Mouse (Mus musculus) hindbrain, embryonic 10.5 days (tissue): Measurements from ENCODE around the gene Cdk20. TPM values are rescaled to one million over a fixed set of nuclear protein-coding genes. Genes with fewer than 3 reads are reported as not detected.

ENCODE experiments used
- DNase-seq: peaks from one replicate; pipeline ENCODE4 v3.0.0-alpha.2; 2017; ENCODE audit warnings: low spot score
- H3K27ac ChIP-seq: fragments of 300-500 bp; sonication (generic); 2 replicates; pipeline ENCODE4 v1.5.1; 2016; ENCODE audit warnings: mild to moderate bottlenecking, moderate library complexity
- H3K27me3 ChIP-seq: fragments of 300-500 bp; sonication (generic); 2 replicates; pipeline ENCODE4 v1.6.1; 2016; ENCODE audit warnings: mild to moderate bottlenecking; ENCODE audit not compliant: poor library complexity, insufficient read depth, severe bottlenecking
- H3K36me3 ChIP-seq: fragments of 300-500 bp; sonication (generic); 2 replicates; pipeline ENCODE4 v1.6.1; 2016; ENCODE audit warnings: mild to moderate bottlenecking, moderate library complexity
- H3K4me1 ChIP-seq: fragments of 300-500 bp; sonication (generic); replicated peaks from 2 replicates; pipeline ENCODE4 v1.6.1; 2016; ENCODE audit warnings: mild to moderate bottlenecking
- H3K4me3 ChIP-seq: fragments of 300-500 bp; sonication (generic); 2 replicates; pipeline ENCODE4 v1.5.1; 2016; ENCODE audit warnings: mild to moderate bottlenecking, moderate library complexity
- H3K9me3 ChIP-seq: fragments of 300-500 bp; sonication (generic); 2 replicates; pipeline ENCODE4 v1.6.1; 2016; ENCODE audit warnings: mild to moderate bottlenecking, moderate library complexity
- WGBS: fragments of 180-500 bp; shearing (Covaris S2); methylation state at CpG from one replicate; pipeline ENCODE4 v1.1.7; 2016; 5-methylcytosine and 5-hydroxymethylcytosine counted together
- polyA plus RNA-seq: library from polyadenylated mRNA; unstranded; fragments of >200 nt; fragmentation: Nextera tagmentation; extraction: Ambion mirVana; gene quantifications from 2 replicates; pipeline ENCODE4 v1.2.1, GENCODE M21; 2016

Cdk20 gene
- polyA plus RNA-seq, 1 experiment from 2014 or later, result 10.6 TPM

DNA sequence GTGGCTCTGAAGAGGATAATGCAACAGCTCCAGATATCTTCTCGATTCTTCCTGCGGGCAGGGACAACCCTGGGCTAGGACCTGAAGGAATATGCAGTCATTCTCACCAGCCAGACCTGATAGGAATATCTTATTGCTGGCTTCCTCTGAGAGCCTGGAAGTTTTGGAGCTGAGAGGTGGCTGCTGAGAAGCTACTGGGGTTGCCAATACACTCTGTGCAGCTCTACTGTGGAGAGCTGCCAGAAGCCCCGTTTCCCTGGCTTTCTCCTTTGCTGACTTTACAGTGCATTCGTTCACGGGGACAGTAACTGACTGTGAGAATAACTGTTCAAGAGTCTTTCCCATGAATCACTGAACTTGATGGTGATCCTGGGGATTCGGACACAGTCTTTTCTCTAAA, 26.6 kb upstream of the Cdk20 start:
- 84% methylated on average over 6 of the region's 6 CpGs for WGBS
- DNase-seq, result no peak
- Histone ChIP-seq H3K27ac (no peak overlapping the region), H3K4me1 (0 out of 2 replicates have a peak, but pooled peaks cover 2% of the 10 kb centered on the region), H3K27me3 (no peaks in the 10 kb centered on the region), H3K36me3 (no peaks in the 10 kb centered on the region), H3K4me3 (no peak overlapping the region), H3K9me3 (no peaks in the 10 kb centered on the region)

- no peak overlapping the region for H3K27ac ChIP-seq
- H3K36me3 ChIP-seq, result no peaks in the 10 kb centered on the region
- H3K9me3 ChIP-seq, result no peaks in the 10 kb centered on the region
- no peak overlapping the region for H3K4me3 ChIP-seq
- no peaks in the 10 kb centered on the region for H3K27me3 ChIP-seq
- 91% methylated on average over 5 of the region's 5 CpGs for WGBS
- no peaks in the 10 kb centered on the region for H3K4me1 ChIP-seq
- DNase-seq, result no peak
Observed at GRCm38 (mm10) chr13:64407992-64408391, 24.1 kb upstream of the Cdk20 start.

DNA sequence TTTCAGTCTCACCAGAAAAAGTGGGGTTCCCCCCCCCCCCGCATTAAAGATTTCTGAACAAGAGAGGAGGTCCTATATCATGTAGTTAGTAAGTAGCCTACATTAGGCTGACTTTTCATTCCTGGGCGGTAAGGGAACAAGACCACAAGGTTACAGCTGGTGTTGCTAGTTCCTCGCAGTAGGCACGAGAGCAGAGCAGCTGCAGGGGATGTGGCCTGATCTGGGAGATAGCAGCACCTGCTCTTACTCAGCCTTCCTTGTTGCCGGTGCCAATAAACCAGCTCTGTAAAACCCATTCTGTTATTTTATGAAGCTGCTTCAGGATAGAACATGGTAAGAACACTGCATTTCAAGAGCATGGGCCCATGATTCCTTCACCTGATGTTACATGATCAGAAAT, 21.5 kb upstream of the Cdk20 start:
- no peak for DNase-seq
- Histone ChIP-seq H3K4me3 (no peak overlapping the region), H3K27me3 (no peaks in the 10 kb centered on the region), H3K4me1 (no peaks in the 10 kb centered on the region), H3K9me3 (no peaks in the 10 kb centered on the region), H3K36me3 (no peaks in the 10 kb centered on the region), H3K27ac (no peak overlapping the region)
- WGBS, result 84% methylated on average over 5 of the region's 5 CpGs

DNA sequence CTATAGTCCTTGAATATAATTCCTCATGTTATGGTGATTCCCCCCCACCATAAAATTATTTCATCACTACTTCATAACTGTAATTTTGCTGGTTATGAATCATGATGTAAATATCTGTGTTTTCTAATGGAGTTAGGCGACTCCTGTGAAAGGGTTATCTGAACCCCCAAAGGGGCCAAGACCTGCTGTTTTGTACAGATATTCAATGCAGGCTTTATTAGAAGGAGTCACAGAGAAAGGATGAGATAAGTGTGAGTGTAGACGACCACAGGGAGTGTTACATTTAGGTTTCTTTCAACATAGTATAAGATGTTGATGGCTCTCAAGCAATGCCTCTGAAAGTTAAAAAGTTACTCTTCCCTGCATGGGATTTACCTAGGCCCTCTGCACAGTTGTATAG, 20.8 kb upstream of the Cdk20 start:
- no peaks in the 10 kb centered on the region for H3K9me3 ChIP-seq
- no peaks in the 10 kb centered on the region for H3K4me1 ChIP-seq
- 82% methylated on average over 2 of the region's 2 CpGs for WGBS
- DNase-seq, result no peak
- no peak overlapping the region for H3K27ac ChIP-seq
- no peaks in the 10 kb centered on the region for H3K36me3 ChIP-seq
- no peaks in the 10 kb centered on the region for H3K27me3 ChIP-seq
- no peak overlapping the region for H3K4me3 ChIP-seq

DNA sequence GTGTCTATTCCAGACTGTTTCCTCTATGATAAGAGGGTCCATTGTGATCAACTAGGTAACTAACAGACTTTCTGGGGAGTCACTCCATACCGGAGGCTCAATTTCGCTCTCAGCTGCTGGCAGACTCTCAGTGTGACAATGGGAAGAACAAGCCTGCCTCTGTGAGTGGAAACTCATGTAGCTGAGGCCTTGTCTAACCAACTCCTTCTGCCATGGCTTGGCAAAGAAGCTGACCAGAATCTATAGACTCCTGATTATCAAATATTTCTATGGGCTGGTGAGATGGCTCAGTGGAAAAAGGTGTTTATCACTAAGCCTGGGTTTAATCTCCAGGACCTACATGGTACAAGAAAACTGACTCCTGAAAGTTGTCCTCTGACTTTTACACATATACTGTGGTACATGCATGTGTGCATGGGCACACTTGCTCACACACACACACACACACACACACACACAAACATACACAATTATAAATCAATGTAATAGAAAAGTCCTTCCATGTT, 19.3 kb upstream of the Cdk20 start:
- 82% methylated on average over 2 of the region's 2 CpGs for WGBS

DNA sequence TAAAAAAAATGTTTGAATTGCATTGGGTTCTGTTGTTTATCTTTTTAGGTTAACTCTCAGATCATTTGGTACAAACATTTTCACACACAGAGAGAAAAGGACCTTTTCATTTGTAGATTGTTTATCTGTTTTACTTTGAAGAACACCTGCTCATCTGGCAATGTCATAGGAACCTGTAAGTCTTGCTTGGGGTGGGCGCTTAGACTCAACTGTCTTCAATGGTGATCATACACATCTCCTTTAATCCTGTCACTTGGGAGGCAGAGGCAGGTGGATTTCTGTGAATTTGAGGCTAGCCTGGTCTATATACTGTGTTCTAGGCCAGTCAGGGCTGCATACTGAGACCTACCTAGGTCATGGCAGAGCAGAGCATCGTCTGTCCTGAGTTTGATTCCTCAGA, 16.5 kb upstream of the Cdk20 start:
- DNase-seq, result no peak
- no peaks in the 10 kb centered on the region for H3K36me3 ChIP-seq
- WGBS, result 87% methylated on average over 2 of the region's 2 CpGs
- H3K9me3 ChIP-seq, result no peaks in the 10 kb centered on the region
- no peak overlapping the region for H3K27ac ChIP-seq
- no peaks in the 10 kb centered on the region for H3K4me1 ChIP-seq
- H3K27me3 ChIP-seq, result no peaks in the 10 kb centered on the region
- H3K4me3 ChIP-seq, result no peak overlapping the region

More for the DNA sequence above, 19.3 kb upstream of the Cdk20 start:
- no peak overlapping the region for H3K4me3 ChIP-seq
- no peaks in the 10 kb centered on the region for H3K36me3 ChIP-seq
- no peak overlapping the region for H3K27ac ChIP-seq
- no peak for DNase-seq
- no peaks in the 10 kb centered on the region for H3K4me1 ChIP-seq
- no peaks in the 10 kb centered on the region for H3K27me3 ChIP-seq
- H3K9me3 ChIP-seq, result no peaks in the 10 kb centered on the region

DNA sequence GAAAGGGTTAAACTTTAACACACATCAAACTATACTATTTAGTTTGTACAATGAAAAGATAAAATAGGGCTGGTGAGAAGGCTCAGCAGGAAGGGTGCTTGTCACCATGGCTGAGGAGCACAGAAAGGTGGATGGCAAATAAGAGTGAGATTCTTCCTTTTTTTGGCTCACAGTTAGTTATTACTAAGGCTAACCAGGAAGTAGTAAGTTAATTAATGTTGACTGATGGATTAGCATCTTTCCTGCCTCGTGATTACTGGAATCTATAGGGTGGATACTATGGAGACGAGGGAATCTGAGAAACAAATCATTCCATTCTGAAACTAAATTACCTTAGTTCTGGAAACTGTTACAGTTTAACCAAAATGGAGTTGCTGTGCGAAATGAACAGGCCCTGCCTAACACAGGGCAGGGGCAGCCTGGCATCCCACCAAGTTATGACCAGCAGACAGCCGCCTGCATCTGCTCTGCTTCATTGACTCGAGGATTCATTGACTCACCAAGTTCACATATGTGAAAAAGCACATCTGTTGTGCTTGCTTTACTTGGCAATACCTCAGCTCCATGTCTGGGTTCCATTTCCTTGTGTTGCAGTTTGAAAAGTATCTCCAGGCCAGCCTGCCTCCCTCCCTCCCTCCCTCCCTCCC, 15.0 kb upstream of the Cdk20 start:
- Histone ChIP-seq H3K27ac (no peak overlapping the region), H3K36me3 (no peaks in the 10 kb centered on the region), H3K4me1 (no peaks in the 10 kb centered on the region), H3K27me3 (no peaks in the 10 kb centered on the region), H3K4me3 (no peak overlapping the region), H3K9me3 (no peaks in the 10 kb centered on the region)
- no peak for DNase-seq
- 69% methylated on average over 5 of the region's 5 CpGs for WGBS

DNA sequence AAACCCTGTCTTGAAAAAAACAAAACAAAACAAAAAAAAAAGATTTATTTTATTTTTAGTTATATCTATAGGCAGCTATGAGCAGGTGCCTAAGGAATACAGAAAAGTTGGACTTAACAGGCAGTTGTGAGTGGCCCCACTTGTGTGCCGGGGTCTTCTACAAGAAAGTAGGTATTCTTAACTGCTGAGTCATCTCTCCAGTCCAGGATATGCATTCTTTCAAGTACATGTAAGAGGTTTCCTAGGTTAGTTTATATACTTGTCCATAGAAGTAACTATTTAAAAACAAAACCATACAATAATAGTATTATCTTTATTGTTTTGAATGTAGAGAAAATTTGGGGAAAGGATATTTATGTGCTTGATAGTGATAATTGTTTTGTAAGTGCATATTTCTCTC, 11.3 kb upstream of the Cdk20 start:
- WGBS, result 85% methylated on average over 1 of the region's 1 CpGs
- Histone ChIP-seq H3K36me3 (no peaks in the 10 kb centered on the region), H3K4me1 (no peaks in the 10 kb centered on the region), H3K27me3 (no peaks in the 10 kb centered on the region), H3K27ac (no peak overlapping the region), H3K4me3 (no peak overlapping the region), H3K9me3 (no peaks in the 10 kb centered on the region)
- DNase-seq, result no peak

DNA sequence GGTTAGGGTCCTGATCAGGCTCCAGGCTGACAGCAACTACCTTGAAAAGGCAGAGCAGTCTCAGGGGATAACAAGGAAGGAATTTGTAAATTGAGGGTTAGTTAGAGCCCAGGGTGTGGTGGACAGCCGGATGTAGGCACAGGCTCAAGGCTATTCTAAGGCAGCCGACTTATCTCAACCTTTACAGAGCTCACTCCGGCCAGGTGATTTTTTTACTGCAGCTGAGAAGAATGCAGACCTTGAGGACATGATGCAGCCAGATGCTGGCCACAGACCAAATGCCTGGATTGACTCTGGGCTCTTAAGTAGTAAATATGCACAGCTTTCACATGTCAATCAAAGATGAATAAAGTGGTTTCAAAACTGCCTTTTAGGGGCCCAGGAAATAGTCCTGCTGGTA, 10.7 kb upstream of the Cdk20 start:
- 72% methylated on average over 3 of the region's 3 CpGs for WGBS
- H3K4me1 ChIP-seq, result no peaks in the 10 kb centered on the region
- no peak overlapping the region for H3K4me3 ChIP-seq
- no peaks in the 10 kb centered on the region for H3K9me3 ChIP-seq
- no peak overlapping the region for H3K27ac ChIP-seq
- H3K27me3 ChIP-seq, result no peaks in the 10 kb centered on the region
- H3K36me3 ChIP-seq, result no peaks in the 10 kb centered on the region
- DNase-seq, result no peak

- H3K27ac ChIP-seq, result no peak overlapping the region
- no peaks in the 10 kb centered on the region for H3K27me3 ChIP-seq
- WGBS, result 90% methylated on average over 7 of the region's 7 CpGs
- DNase-seq, result no peak
- H3K4me3 ChIP-seq, result no peak overlapping the region
- no peaks in the 10 kb centered on the region for H3K9me3 ChIP-seq
- H3K36me3 ChIP-seq, result no peaks in the 10 kb centered on the region
- H3K4me1 ChIP-seq, result no peaks in the 10 kb centered on the region
Observed at GRCm38 (mm10) chr13:64421952-64422606, 10.0 kb upstream of the Cdk20 start.

GRCm38 (mm10) chr13:64422607-64422957, 9.5 kb upstream of the Cdk20 start:
- Histone ChIP-seq H3K36me3 (no peaks in the 10 kb centered on the region), H3K27me3 (no peaks in the 10 kb centered on the region), H3K4me1 (no peaks in the 10 kb centered on the region), H3K9me3 (no peaks in the 10 kb centered on the region), H3K27ac (no peak overlapping the region), H3K4me3 (no peak overlapping the region)
- WGBS, result 92% methylated on average over 6 of the region's 6 CpGs
- no peak for DNase-seq

GRCm38 (mm10) chr13:64424347-64424746, 7.8 kb upstream of the Cdk20 start:
- H3K4me3 ChIP-seq, result no peak overlapping the region
- no peaks in the 10 kb centered on the region for H3K9me3 ChIP-seq
- 80% methylated on average over 3 of the region's 3 CpGs for WGBS
- H3K27ac ChIP-seq, result no peak overlapping the region
- H3K36me3 ChIP-seq, result no peaks in the 10 kb centered on the region
- H3K4me1 ChIP-seq, result no peaks in the 10 kb centered on the region
- no peak for DNase-seq
- H3K27me3 ChIP-seq, result no peaks in the 10 kb centered on the region

- Histone ChIP-seq H3K27me3 (no peaks in the 10 kb centered on the region), H3K4me1 (no peaks in the 10 kb centered on the region), H3K4me3 (no peak overlapping the region), H3K9me3 (no peaks in the 10 kb centered on the region), H3K36me3 (no peaks in the 10 kb centered on the region), H3K27ac (no peak overlapping the region)
- WGBS, result 73% methylated on average over 1 of the region's 1 CpGs
- DNase-seq, result no peak
Observed at GRCm38 (mm10) chr13:64425280-64425679, 6.8 kb upstream of the Cdk20 start.
